Mouse (Mus musculus) kidney, adult 2 months (tissue): ENCODE data around the gene Hs3st5.

Experiments used
- CTCF ChIP-seq: fragments of 200-500 bp; conservative IDR thresholded peaks from 2 replicates; pipeline ENCODE4 v1.5.1; 2011; ENCODE audit warnings: low read depth, mild to moderate bottlenecking, control low read depth, low read length, moderate library complexity, mixed read lengths; ENCODE audit not compliant: insufficient read depth, insufficient read length
- POLR2A ChIP-seq: fragments of 200-500 bp; IDR thresholded peaks from one replicate; pipeline ENCODE4 v1.6.1; 2011; ENCODE audit warnings: low read depth, low read length, control low read depth

GRCm38 (mm10) chr10:36786970-36787369 lies 280.4 kb downstream of the Hs3st5 start:
- TF ChIP-seq CTCF = no peak
- no peak for TF ChIP-seq POLR2A
